Mouse (Mus musculus) G1E (cell line): Measurements from ENCODE around the gene 4632433K11Rik.

Experiments
- CTCF ChIP-seq: IDR thresholded peaks from 2 replicates; pipeline ENCODE4 v1.5.1; 2012; ENCODE audit warnings: low read depth, low read length, inconsistent platforms, mixed read lengths
- GATA1 ChIP-seq: IDR thresholded peaks from 2 replicates; pipeline ENCODE4 v1.6.1; 2012; ENCODE audit warnings: borderline replicate concordance, low read length, inconsistent platforms, mixed read lengths
- TAL1 ChIP-seq: conservative IDR thresholded peaks from 2 replicates; pipeline ENCODE4 v1.6.1; 2012; ENCODE audit warnings: low read depth, low read length, inconsistent platforms, mixed read lengths

- no peak for TF ChIP-seq CTCF
- TF ChIP-seq GATA1: no peak
- TF ChIP-seq TAL1: no peak
These were observed 39.7 kb downstream of the 4632433K11Rik start for GRCm38 (mm10) chr7:5073586-5073985.
